Mouse (Mus musculus): ENCODE results near the gene Adrm1. TPM values are rescaled to one million over a fixed set of nuclear protein-coding genes. Genes with fewer than 3 reads are reported as not detected.

The Adrm1 gene
- polyA plus RNA-seq, 1 experiment from 2014 or later: 207 TPM

DNA sequence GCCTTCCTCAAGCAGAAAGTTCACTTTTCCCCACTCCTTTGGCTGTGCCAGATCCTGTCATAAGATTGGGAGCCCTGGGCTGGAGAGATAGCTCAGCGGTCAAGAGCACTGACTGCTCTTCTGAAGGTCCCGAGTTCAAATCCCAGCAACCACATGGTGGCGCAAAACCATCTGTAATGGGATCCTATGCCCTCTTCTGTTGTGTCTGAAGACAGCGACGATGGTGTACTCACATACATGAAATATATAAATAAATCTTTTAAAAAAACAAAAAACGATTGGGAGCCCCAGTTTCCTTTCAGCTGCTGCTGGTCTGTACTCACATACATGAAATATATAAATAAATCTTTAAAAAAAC lies 13.4 kb downstream of the Adrm1 start:
- Histone ChIP-seq H3K27ac (no peak overlapping the region), H3K9ac (replicated peaks) (no peak overlapping the region), H3K27me3 (no peaks in the 10 kb centered on the region), H3K36me3 (peaks cover 29% of the 10 kb centered on the region), H3K9me3 (no peaks in the 10 kb centered on the region), H3K4me1 (replicated peaks) (no peaks in the 10 kb centered on the region), H3K4me3 (replicated peaks) (no peak overlapping the region), H3K4me2 (no peak overlapping the region)
- 90% methylated on average over 6 of the region's 6 CpGs for WGBS
- ATAC-seq (ENCODE audit: insufficient number of reproducible peaks, insufficient read depth, low FRiP score, low TSS enrichment, low read depth): no peak

DNA sequence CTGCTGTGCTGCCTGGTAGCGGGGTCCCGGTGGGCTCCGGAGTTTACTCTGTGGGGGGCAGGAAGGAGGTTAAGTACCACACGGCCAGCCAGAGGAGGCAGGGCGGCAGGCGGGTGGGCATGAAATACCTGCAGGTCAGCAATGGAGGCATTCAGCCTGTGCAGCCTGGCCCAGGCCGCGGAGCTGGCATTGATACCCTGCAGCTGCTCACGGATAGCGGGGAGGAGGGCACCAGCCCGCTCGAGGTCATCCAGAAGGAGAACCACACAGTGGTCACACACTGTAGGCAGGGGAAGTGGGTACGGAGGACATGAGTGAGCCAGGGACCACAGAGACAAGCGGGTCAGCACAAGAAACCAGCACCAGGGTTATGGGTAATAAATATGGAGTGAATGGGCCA lies 14.4 kb downstream of the Adrm1 start:
- no peak overlapping the region for H3K9ac ChIP-seq (replicated peaks)
- WGBS: 87% methylated on average over 14 of the region's 14 CpGs
- no peak overlapping the region for H3K4me2 ChIP-seq
- H3K4me1 ChIP-seq (replicated peaks): no peaks in the 10 kb centered on the region
- H3K27ac ChIP-seq: no peak overlapping the region
- H3K9me3 ChIP-seq: no peaks in the 10 kb centered on the region
- no peak overlapping the region for H3K4me3 ChIP-seq (replicated peaks)
- no peak for ATAC-seq (ENCODE audit: insufficient number of reproducible peaks, insufficient read depth, low FRiP score, low TSS enrichment, low read depth)
- no peaks in the 10 kb centered on the region for H3K27me3 ChIP-seq
- H3K36me3 ChIP-seq: peaks cover 27% of the 10 kb centered on the region; the same call in 1 of the 2 replicates

DNA sequence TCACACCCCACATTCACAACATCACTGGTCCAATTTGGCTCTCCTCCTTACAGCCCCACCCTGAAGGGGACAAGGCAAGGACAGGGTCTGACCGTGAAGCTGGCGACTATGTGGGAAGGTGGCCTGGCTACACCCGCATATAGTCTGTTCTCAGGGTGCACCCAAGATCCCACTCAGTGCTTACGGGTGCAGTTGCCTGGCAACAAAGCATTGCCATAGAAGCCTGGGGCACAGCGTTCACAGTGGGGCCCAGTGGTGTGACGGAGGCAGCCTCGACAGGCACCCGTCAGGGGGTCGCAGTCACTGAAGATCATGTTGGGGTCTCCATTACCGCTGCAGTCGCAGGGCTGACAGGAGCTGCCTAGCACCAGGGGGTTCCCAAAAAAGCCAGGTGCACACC lies 16.1 kb downstream of the Adrm1 start:
- Histone ChIP-seq H3K36me3 (peaks cover 16% of the 10 kb centered on the region; the same call in 1 of the 2 replicates), H3K4me2 (no peak overlapping the region), H3K9ac (replicated peaks) (no peak overlapping the region), H3K27me3 (no peaks in the 10 kb centered on the region), H3K9me3 (no peaks in the 10 kb centered on the region), H3K4me1 (replicated peaks) (no peaks in the 10 kb centered on the region), H3K27ac (no peak overlapping the region), H3K4me3 (replicated peaks) (no peak overlapping the region)
- WGBS: 89% methylated on average over 11 of the region's 11 CpGs
- no peak for ATAC-seq (ENCODE audit: insufficient number of reproducible peaks, insufficient read depth, low FRiP score, low TSS enrichment, low read depth)

GRCm38 (mm10) chr2:180196610-180197322 lies 25.5 kb downstream of the Adrm1 start:
- 67% methylated on average over 10 of the region's 12 CpGs for WGBS
- Histone ChIP-seq H3K4me2 (no peak overlapping the region), H3K9ac (replicated peaks) (no peak overlapping the region), H3K36me3 (peaks cover 16% of the 10 kb centered on the region; the same call in 1 of the 2 replicates), H3K27me3 (no peaks in the 10 kb centered on the region), H3K4me1 (replicated peaks) (no peaks in the 10 kb centered on the region), H3K27ac (no peak overlapping the region), H3K9me3 (no peaks in the 10 kb centered on the region), H3K4me3 (replicated peaks) (no peak overlapping the region)
- no peak for ATAC-seq (ENCODE audit: insufficient number of reproducible peaks, insufficient read depth, low FRiP score, low TSS enrichment, low read depth)

DNA sequence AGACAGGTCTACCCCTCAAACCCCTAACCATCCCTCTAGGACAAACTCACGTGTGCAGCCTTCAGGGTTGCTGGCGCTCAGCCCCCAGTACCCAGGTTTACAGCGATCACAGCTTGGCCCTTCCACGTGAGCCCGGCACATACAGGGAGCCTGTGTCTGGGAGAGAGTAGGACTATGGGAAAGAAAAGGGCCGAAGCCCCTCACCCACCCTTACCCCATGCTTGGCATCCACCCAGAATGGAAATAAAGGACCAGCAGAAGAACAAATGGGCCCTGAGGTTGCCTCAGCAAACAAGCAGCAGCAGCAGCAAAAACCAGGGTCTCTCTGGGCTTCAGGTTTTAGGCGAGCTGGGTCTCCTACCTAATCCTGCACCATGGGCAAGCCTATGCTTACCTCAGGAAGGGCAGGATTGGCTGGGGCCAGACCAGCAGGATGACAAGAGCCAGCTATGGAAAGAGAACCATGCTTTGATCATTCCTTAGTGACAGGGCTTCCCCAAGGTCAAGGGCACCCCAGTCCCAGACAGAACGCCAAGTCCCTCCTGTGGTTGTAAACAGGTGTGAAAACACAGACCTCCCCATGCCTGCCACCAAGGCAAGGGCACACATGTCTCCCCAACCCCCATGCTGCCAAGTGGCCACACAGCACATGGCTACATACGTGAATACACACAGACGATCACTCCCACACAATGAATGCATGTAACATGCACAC lies 26.2 kb downstream of the Adrm1 start:
- ATAC-seq (ENCODE audit: insufficient number of reproducible peaks, insufficient read depth, low FRiP score, low TSS enrichment, low read depth): no peak
- Histone ChIP-seq H3K9ac (replicated peaks) (no peak overlapping the region), H3K4me3 (replicated peaks) (no peak overlapping the region), H3K36me3 (peaks cover 16% of the 10 kb centered on the region; the same call in 1 of the 2 replicates), H3K27me3 (no peaks in the 10 kb centered on the region), H3K4me1 (replicated peaks) (no peaks in the 10 kb centered on the region), H3K27ac (no peak overlapping the region), H3K4me2 (no peak overlapping the region), H3K9me3 (no peaks in the 10 kb centered on the region)
- 87% methylated on average over 10 of the region's 10 CpGs for WGBS

GRCm38 (mm10) chr2:180198782-180199181 lies 27.5 kb downstream of the Adrm1 start:
- Histone ChIP-seq H3K9ac (replicated peaks) (no peak overlapping the region), H3K36me3 (peaks cover 16% of the 10 kb centered on the region; the same call in 1 of the 2 replicates), H3K27ac (no peak overlapping the region), H3K9me3 (no peaks in the 10 kb centered on the region), H3K4me1 (replicated peaks) (no peaks in the 10 kb centered on the region), H3K4me3 (replicated peaks) (no peak overlapping the region), H3K27me3 (no peaks in the 10 kb centered on the region), H3K4me2 (no peak overlapping the region)
- 91% methylated on average over 10 of the region's 10 CpGs for WGBS
- no peak for ATAC-seq (ENCODE audit: insufficient number of reproducible peaks, insufficient read depth, low FRiP score, low TSS enrichment, low read depth)

DNA sequence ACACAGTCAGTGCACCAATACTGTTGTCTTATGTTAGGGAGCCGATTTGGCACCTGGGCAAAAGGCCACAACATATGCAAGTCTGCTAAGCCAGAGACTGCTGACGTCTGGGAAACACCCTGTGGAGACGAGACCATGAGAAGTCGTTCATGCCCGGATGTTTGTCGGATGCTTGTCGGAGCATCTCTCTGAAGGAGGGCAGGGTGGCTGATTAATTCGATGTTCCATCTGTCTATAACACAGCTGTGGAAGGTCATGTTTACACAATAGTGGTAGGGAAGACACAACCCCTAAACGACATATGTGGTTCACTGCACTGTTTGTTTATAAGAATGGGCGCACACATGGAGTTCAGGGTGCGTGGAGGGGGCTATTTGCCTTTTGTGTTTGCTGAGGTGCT lies 29.4 kb downstream of the Adrm1 start:
- H3K9ac ChIP-seq (replicated peaks): no peak overlapping the region
- H3K36me3 ChIP-seq: peaks cover 10% of the 10 kb centered on the region; the same call in 1 of the 2 replicates
- 82% methylated on average over 11 of the region's 11 CpGs for WGBS
- no peak for ATAC-seq (ENCODE audit: insufficient number of reproducible peaks, insufficient read depth, low FRiP score, low TSS enrichment, low read depth)
- H3K4me3 ChIP-seq (replicated peaks): no peak overlapping the region
- no peak overlapping the region for H3K27ac ChIP-seq
- H3K4me1 ChIP-seq (replicated peaks): no peaks in the 10 kb centered on the region
- no peaks in the 10 kb centered on the region for H3K27me3 ChIP-seq
- no peak overlapping the region for H3K4me2 ChIP-seq
- H3K9me3 ChIP-seq: no peaks in the 10 kb centered on the region

- no peak for ATAC-seq (ENCODE audit: insufficient number of reproducible peaks, insufficient read depth, low FRiP score, low TSS enrichment, low read depth)
- 67% methylated on average over 9 of the region's 9 CpGs for WGBS
- Histone ChIP-seq H3K4me2 (no peak overlapping the region), H3K4me1 (replicated peaks) (no peaks in the 10 kb centered on the region), H3K4me3 (replicated peaks) (no peak overlapping the region), H3K27ac (no peak overlapping the region), H3K9ac (replicated peaks) (no peak overlapping the region), H3K9me3 (no peaks in the 10 kb centered on the region), H3K27me3 (no peaks in the 10 kb centered on the region), H3K36me3 (peaks cover 4% of the 10 kb centered on the region; the same call in 1 of the 2 replicates)
Observed at GRCm38 (mm10) chr2:180201303-180201702, 30.0 kb downstream of the Adrm1 start.

- 91% methylated on average over 14 of the region's 14 CpGs for WGBS
- no peak overlapping the region for H3K4me2 ChIP-seq
- no peak overlapping the region for H3K9ac ChIP-seq (replicated peaks)
- no peaks in the 10 kb centered on the region for H3K4me1 ChIP-seq (replicated peaks)
- H3K4me3 ChIP-seq (replicated peaks): no peak overlapping the region
- no peaks in the 10 kb centered on the region for H3K9me3 ChIP-seq
- no peak for ATAC-seq (ENCODE audit: insufficient number of reproducible peaks, insufficient read depth, low FRiP score, low TSS enrichment, low read depth)
- no peak overlapping the region for H3K27ac ChIP-seq
- H3K27me3 ChIP-seq: no peaks in the 10 kb centered on the region
- H3K36me3 ChIP-seq: no peaks in the 10 kb centered on the region
Observed at GRCm38 (mm10) chr2:180202263-180202662, 31.0 kb downstream of the Adrm1 start.

- Histone ChIP-seq H3K4me3 (replicated peaks) (no peak overlapping the region), H3K9ac (replicated peaks) (no peak overlapping the region), H3K27ac (no peak overlapping the region), H3K9me3 (no peaks in the 10 kb centered on the region), H3K4me1 (replicated peaks) (no peaks in the 10 kb centered on the region), H3K36me3 (no peaks in the 10 kb centered on the region), H3K27me3 (no peaks in the 10 kb centered on the region), H3K4me2 (no peak overlapping the region)
- WGBS: 84% methylated on average over 10 of the region's 10 CpGs
- no peak for ATAC-seq (ENCODE audit: insufficient number of reproducible peaks, insufficient read depth, low FRiP score, low TSS enrichment, low read depth)
Observed at GRCm38 (mm10) chr2:180202805-180203204, 31.5 kb downstream of the Adrm1 start.

DNA sequence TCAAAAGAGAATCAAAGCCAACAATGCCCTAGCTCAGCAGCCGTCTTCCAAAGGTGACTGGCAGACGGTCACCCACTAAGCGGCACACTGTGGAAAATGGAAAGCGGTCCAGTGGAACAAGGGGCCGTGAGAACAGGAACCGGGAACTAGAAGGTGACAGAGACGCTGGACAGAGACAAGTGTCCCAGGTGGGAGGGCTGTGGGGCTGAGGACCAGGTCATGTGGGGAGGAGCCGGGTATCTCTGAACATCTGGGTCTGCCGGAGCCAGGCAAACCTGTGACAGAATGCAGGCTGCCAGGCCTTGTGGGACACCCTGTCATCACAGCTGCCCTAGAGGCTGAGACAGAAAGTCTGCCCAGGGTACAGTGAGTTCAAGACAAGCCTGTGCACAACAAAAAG lies 33.2 kb downstream of the Adrm1 start:
- Histone ChIP-seq H3K4me1 (replicated peaks) (no peaks in the 10 kb centered on the region), H3K27ac (no peak overlapping the region), H3K4me3 (replicated peaks) (no peak overlapping the region), H3K27me3 (no peaks in the 10 kb centered on the region), H3K9me3 (no peaks in the 10 kb centered on the region), H3K36me3 (no peaks in the 10 kb centered on the region), H3K4me2 (no peak overlapping the region), H3K9ac (replicated peaks) (no peak overlapping the region)
- ATAC-seq (ENCODE audit: insufficient number of reproducible peaks, insufficient read depth, low FRiP score, low TSS enrichment, low read depth): no peak
- 77% methylated on average over 9 of the region's 9 CpGs for WGBS
